Mouse (Mus musculus): Measurements from ENCODE around the gene Dnlz. TPM values are rescaled to one million over a fixed set of nuclear protein-coding genes. Genes with fewer than 3 reads are reported as not detected.

Dnlz gene
- total RNA-seq (2014; rRNA removed): 8.7 and 10.7 TPM in 2 replicates
- polyA plus RNA-seq (2012; rRNA removed): 16.4 and 22.4 TPM in 2 replicates

DNA sequence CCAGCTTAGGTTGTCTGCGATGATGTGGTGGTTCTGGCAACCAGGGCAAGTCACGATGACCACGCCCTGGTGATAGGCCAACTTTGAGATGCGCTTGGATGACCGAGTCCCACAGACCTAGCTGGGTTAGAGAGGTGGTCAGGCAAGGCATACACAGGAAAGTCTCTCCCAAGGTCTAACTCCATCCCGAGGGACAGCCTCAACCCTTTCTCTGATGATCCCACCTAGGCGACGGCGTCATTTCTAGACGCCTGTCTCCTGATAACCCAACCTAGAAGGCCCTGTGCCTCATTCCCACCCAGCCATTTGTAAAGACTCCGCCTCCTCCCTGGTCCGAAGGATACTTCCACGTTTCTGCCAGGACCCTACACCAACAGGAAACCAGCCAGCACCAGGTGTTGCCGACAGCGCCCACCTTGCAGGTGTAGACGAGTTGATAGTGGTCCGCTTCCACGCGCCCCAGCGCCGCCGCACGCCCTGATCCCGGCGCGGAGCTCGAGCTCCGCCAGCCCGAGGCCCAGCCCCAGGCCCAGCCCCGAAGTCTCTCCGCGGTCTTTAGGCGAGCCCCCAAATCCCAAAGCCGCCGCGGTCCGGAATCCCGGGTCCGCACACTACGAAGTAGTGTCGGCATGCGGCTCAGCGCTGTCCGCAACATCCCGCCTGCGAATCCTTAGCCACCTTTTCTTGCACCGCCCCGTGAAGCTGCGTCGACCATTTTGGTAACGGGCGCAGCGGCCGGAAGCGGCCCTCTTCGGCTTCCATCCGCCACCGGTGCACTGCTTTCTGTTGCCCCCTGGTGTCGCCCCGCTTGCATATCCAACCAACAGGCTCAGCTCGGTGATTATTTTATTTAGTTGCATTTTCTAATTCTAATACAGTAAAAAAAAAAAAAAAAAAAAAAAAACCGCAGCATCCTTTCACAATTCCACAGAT, at the start of gene Dnlz:
Gene Dnlz, minus strand, starts transcription at position 753 of the 933 bp plus-strand sequence.
- Histone ChIP-seq H3K9ac (ENCODE audit: low read depth, low read length) (peak within 1 kb of the TSS; percentile 84), H3K79me2 (ENCODE audit: control insufficient read depth, insufficient read depth, low read length) (peaks cover 4% of the 10 kb centered on the region; the same call in 1 of the 2 replicates), H3K27me3 (ENCODE audit: control insufficient read depth, insufficient read depth, low read length) (no peaks in the 10 kb centered on the region), H3K27ac (replicated peaks; ENCODE audit: insufficient read depth, low read depth, low read length) (peak within 1 kb of the TSS; percentile 41), H3K4me1 (ENCODE audit: control insufficient read depth, insufficient read depth, low read length) (peaks cover 12% of the 10 kb centered on the region), H3K36me3 (ENCODE audit: control insufficient read depth, insufficient read depth, low read length) (no peaks in the 10 kb centered on the region), H3K4me3 (ENCODE audit: insufficient read depth, low read depth, low read length) (peak within 1 kb of the TSS; percentile 63)
- under 1% methylated on average over 62 of the region's 62 CpGs for WGBS
- DNase-seq (ENCODE audit: extremely low read depth, low read depth, low spot score): peak; percentile 79
- TF ChIP-seq CTCF (IDR thresholded peaks at IDR 0.05; ENCODE audit: low read depth, low read length) (peak; percentile 78), POLR2A (IDR thresholded peaks at IDR 0.05; ENCODE audit: extremely low read depth, insufficient read depth, low read length) (0 out of 2 replicates have a peak, but pooled peaks have one; percentile 14)

DNA sequence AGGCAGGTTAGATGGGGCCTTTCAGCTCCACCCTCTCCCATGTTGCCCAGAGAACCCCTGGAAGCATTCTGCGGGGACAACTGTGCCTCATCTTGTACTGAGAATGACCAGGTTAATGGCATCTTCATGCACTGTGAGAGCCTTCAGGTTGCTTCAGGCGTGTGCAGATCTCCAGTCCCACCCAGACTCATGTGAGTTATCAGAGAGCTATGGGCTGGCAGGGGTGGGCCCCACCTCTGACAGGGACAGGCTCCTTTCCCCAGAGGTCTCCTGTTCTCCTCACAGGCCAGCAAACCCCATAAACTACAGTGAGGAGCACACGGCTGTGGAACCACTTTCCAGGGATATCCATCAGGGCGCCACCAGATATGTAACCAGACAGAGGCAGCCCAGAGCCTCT, 49.1 kb upstream of the Dnlz start:
- no peak for DNase-seq (ENCODE audit: extremely low read depth, low read depth, low spot score)
- 95% methylated on average over 4 of the region's 4 CpGs for WGBS
- peaks cover 17% of the 10 kb centered on the region for H3K36me3 ChIP-seq (ENCODE audit: control insufficient read depth, insufficient read depth, low read length)
- TF ChIP-seq POLR2A (IDR thresholded peaks at IDR 0.05; ENCODE audit: extremely low read depth, insufficient read depth, low read length) (no peak), CTCF (IDR thresholded peaks at IDR 0.05; ENCODE audit: low read depth, low read length) (no peak)
- H3K4me1 ChIP-seq (ENCODE audit: control insufficient read depth, insufficient read depth, low read length): peaks cover 14% of the 10 kb centered on the region
- peaks cover 7% of the 10 kb centered on the region; the same call in 1 of the 2 replicates for H3K79me2 ChIP-seq (ENCODE audit: control insufficient read depth, insufficient read depth, low read length)
- H3K27ac ChIP-seq (replicated peaks; ENCODE audit: insufficient read depth, low read depth, low read length): no peak overlapping the region
- H3K27me3 ChIP-seq (ENCODE audit: control insufficient read depth, insufficient read depth, low read length): no peaks in the 10 kb centered on the region
- H3K9ac ChIP-seq (ENCODE audit: low read depth, low read length): no peak overlapping the region
- H3K4me3 ChIP-seq (ENCODE audit: insufficient read depth, low read depth, low read length): no peak overlapping the region

DNA sequence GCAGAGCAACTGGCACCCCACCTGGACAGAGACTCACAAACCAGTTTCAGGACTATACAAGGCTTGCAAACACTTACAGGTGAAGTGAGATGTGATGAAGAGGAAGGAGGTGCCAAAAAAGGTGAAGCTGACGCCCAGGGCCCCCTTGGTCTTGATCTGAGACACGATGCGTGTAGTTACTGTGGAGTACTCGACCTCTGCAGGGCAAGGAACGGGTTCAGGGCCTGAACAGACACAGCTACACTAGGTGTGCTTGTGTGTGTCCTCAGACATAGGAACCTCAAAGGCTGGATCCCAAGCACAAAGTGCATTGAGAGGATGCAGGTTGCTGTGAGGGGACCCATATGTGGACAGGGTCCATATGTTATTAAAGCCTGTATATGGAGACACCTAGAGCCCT, 48.4 kb upstream of the Dnlz start:
- Histone ChIP-seq H3K36me3 (ENCODE audit: control insufficient read depth, insufficient read depth, low read length) (peaks cover 22% of the 10 kb centered on the region), H3K79me2 (ENCODE audit: control insufficient read depth, insufficient read depth, low read length) (0 out of 2 replicates have a peak, but pooled peaks cover 4% of the 10 kb centered on the region), H3K27ac (replicated peaks; ENCODE audit: insufficient read depth, low read depth, low read length) (no peak overlapping the region), H3K4me1 (ENCODE audit: control insufficient read depth, insufficient read depth, low read length) (peaks cover 14% of the 10 kb centered on the region), H3K9ac (ENCODE audit: low read depth, low read length) (no peak overlapping the region), H3K27me3 (ENCODE audit: control insufficient read depth, insufficient read depth, low read length) (no peaks in the 10 kb centered on the region), H3K4me3 (ENCODE audit: insufficient read depth, low read depth, low read length) (no peak overlapping the region)
- no peak for TF ChIP-seq POLR2A (IDR thresholded peaks at IDR 0.05; ENCODE audit: extremely low read depth, insufficient read depth, low read length)
- TF ChIP-seq CTCF (IDR thresholded peaks at IDR 0.05; ENCODE audit: low read depth, low read length): no peak
- whole genome bisulfite sequencing: 90% methylated on average over 5 of the region's 5 CpGs
- no peak for DNase-seq (ENCODE audit: extremely low read depth, low read depth, low spot score)

DNA sequence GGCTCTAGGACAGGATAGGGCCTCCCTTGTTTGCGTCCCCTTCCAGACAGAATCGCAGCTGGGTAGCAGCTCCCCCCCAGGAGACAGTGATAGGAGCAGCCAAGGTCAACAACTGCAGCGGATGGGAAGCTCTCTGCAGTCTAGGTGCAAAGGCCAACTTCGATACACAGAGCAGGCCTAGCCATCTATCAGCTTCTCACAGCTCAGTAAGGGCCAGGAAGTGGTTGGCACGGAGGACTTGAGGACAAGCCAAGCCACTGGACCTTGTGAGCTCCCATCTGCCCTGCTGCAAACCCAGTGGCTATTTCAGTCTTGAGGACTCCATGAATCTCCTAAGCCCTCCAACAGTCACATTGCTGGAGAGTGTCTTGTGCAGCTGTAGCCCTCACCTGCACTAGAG, 47.7 kb upstream of the Dnlz start:
- Histone ChIP-seq H3K4me3 (ENCODE audit: insufficient read depth, low read depth, low read length) (no peak overlapping the region), H3K4me1 (ENCODE audit: control insufficient read depth, insufficient read depth, low read length) (peaks cover 14% of the 10 kb centered on the region), H3K9ac (ENCODE audit: low read depth, low read length) (no peak overlapping the region), H3K79me2 (ENCODE audit: control insufficient read depth, insufficient read depth, low read length) (0 out of 2 replicates have a peak, but pooled peaks cover 1% of the 10 kb centered on the region), H3K36me3 (ENCODE audit: control insufficient read depth, insufficient read depth, low read length) (peaks cover 27% of the 10 kb centered on the region), H3K27me3 (ENCODE audit: control insufficient read depth, insufficient read depth, low read length) (no peaks in the 10 kb centered on the region), H3K27ac (replicated peaks; ENCODE audit: insufficient read depth, low read depth, low read length) (peak overlapping the region; percentile 49)
- TF ChIP-seq POLR2A (IDR thresholded peaks at IDR 0.05; ENCODE audit: extremely low read depth, insufficient read depth, low read length) (no peak), CTCF (IDR thresholded peaks at IDR 0.05; ENCODE audit: low read depth, low read length) (no peak)
- peak; percentile 96 for DNase-seq (ENCODE audit: extremely low read depth, low read depth, low spot score)
- WGBS: 12% methylated on average over 5 of the region's 5 CpGs

DNA sequence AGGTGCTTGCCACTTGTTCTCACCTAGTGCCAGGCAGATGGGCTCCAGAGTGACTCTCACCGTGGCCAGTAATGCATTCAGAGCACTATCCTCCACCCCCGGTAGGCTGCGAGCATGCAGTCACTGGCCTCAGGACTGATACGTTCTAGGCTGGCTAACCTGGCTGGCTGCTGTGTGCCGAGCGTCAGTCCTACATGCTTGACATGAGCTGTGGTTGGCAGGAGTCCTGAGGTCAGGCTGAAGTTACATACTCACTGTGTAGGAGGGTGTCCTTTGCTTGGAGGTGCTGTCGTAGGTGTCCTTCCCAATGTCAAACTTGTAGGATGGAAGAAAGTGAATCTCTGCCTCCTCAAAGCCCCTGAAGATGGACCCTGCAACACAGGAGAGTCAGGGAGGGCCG, 47.1 kb upstream of the Dnlz start:
- H3K4me1 ChIP-seq (ENCODE audit: control insufficient read depth, insufficient read depth, low read length): peaks cover 14% of the 10 kb centered on the region
- peak; percentile 76 for DNase-seq (ENCODE audit: extremely low read depth, low read depth, low spot score)
- H3K27ac ChIP-seq (replicated peaks; ENCODE audit: insufficient read depth, low read depth, low read length): peak overlapping the region; percentile 49
- peaks cover 30% of the 10 kb centered on the region for H3K36me3 ChIP-seq (ENCODE audit: control insufficient read depth, insufficient read depth, low read length)
- TF ChIP-seq CTCF (IDR thresholded peaks at IDR 0.05; ENCODE audit: low read depth, low read length): 0 out of 2 replicates have a peak, but pooled peaks have one; percentile 5
- TF ChIP-seq POLR2A (IDR thresholded peaks at IDR 0.05; ENCODE audit: extremely low read depth, insufficient read depth, low read length): no peak
- H3K9ac ChIP-seq (ENCODE audit: low read depth, low read length): no peak overlapping the region
- no peaks in the 10 kb centered on the region for H3K27me3 ChIP-seq (ENCODE audit: control insufficient read depth, insufficient read depth, low read length)
- no peaks in the 10 kb centered on the region for H3K79me2 ChIP-seq (ENCODE audit: control insufficient read depth, insufficient read depth, low read length)
- 29% methylated on average over 8 of the region's 8 CpGs for WGBS
- no peak overlapping the region for H3K4me3 ChIP-seq (ENCODE audit: insufficient read depth, low read depth, low read length)
